Mouse (Mus musculus) lung, adult 2 months (tissue): ENCODE results near the gene Mri1.

ENCODE experiments used
- CTCF ChIP-seq: fragments of 200-500 bp; IDR thresholded peaks from 2 replicates; pipeline ENCODE4 v1.5.1; 2011; ENCODE audit warnings: mild to moderate bottlenecking, low read length, control low read depth; ENCODE audit not compliant: insufficient read depth
- POLR2A ChIP-seq: fragments of 200-500 bp; IDR thresholded peaks from 2 replicates; pipeline ENCODE4 v1.6.1; 2011; ENCODE audit warnings: low read depth, mild to moderate bottlenecking, control low read depth, low read length, borderline replicate concordance; ENCODE audit errors: extremely low read depth

DNA sequence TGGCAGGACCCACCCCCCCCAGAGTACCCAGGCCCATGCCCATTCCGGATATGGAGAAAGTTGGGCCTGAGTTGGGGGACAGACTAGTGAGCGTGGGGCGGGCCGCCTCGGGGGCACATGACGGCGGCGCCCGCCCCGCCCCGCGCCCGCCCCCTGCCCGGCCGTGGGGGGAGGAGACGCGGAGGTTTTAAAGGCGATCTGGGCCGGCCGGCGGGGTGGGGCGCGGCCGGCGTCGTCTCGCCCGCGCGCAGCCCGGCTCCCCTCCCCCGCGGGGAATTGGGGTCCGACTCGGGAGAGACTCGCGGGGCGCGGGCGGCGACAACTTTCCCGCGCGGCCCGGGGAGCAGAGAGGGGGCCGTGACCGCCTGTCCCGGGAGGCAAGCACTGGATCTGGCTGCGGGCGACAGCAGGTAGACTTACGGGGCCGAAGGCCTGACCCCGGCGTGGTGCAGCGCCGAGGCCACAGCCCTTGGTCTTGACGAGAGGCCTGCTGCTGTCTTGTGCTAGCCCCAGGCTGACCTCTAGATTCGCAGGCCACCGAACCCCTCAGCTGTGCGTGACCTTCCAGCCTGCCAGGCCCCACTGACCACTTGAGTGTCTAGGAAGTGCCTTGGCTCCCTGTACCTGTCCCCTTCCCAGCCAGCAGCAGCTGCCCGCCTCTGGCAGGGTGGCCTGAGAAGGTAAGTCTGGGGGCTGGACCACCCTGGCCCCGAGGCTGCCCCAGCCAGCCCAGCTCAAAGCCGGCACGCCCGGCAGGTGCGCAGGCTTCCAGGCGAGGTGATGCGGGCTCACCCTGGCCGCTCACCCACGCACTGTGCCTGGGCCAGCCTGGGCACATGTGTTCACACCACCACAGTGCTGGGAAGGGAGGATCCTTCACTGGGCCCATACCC is 56.2 kb downstream of the Mri1 start:
- TF ChIP-seq CTCF (no peak), POLR2A (peak; percentile 80)
